Mouse (Mus musculus) telencephalon, adult 2 months (tissue): ENCODE results near the gene Snrnp70.

Experiments
- DNase-seq: peaks from one replicate; pipeline ENCODE4 v3.0.0-alpha.2; 2011; ENCODE audit warnings: low read depth, low spot score

Snrnp70 gene

DNA sequence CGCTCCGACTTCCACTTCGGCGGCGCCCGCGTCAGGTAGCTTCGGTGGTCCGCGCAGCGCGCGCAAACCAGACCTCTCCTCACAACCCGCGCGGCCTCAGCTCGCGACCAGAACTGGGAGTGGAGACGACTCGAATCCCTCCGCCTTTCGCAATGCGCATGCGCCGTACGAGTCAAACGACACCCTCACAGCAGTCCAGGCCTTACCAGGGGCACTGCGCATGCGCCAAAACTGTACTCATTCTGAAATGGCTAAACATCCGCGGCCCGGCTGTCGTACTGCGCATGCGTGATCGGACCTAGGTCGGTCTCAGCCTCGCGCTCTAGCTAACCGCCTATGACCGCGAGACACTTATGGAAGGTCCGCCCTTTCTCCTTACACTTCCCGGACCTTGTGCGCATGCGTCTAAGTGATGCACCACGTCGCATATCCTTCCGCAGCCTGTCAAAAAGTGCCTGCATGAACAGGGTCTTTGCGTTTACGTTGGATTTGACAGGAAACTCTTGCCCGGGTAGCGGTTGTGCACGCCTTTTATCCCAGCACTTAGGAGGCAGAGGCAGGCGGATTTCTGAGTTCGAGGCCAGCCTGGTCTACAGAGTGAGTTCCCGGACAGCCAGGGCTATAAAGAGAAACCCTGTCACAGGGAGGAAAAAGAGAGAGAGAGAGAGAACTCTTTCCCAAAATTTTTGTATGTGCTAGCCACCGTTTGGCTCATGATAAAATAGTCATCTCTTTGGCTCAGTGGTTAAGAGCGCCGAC, at the start of gene Snrnp70:
Gene Snrnp70, minus strand, starts transcription at position 165 of the 759 bp plus-strand sequence.
- DNase-seq: peak; percentile 100

DNA sequence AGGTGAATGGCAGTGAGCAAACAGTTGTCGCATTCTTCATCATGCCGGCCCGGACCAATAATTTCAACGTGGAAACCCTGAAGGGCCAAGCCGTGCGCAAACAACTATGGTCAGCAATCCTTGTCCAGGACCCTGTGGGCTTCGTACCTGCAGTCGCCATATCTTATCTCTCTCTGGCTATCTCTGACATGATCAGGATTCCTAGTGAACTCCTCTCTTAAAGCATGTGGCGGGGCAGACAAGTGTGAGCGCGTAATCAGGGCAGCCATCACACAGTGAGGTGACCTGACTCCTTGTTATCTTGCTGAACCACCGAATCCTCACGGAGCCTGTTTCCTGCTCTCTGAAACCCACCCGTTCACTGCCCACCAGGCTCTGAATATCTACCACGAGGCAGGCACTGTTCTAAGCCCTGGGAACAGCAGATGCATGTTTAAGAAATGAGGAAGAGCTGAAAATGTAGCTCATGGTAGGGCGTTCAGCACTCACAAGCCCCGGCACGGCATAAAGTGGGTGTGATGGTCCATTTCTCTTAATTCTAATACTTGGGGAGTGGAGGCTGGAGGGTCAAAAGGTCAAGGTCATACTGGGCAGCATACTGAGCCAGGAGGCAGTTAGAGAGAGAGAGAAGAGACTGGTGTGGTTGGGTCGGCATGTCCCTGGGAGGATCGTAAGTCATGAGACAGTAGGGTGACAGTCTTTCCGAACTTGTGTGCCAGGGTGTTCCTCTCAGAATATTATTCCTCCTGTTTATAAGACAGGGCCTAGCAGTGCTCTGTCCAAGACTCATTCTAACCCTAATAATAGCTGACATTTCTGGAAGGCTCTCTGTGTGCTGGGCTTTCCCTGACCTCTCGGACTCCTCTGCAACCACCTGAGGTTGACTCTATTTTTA, 48.2 kb upstream of the Snrnp70 start:
- DNase-seq: no peak

GRCm38 (mm10) chr7:45437521-45438276, 42.2 kb upstream of the Snrnp70 start, which contains the start of gene Ruvbl2:
TSS of gene Ruvbl2 (minus strand) at chr7:45438096.
- no peak for DNase-seq

DNA sequence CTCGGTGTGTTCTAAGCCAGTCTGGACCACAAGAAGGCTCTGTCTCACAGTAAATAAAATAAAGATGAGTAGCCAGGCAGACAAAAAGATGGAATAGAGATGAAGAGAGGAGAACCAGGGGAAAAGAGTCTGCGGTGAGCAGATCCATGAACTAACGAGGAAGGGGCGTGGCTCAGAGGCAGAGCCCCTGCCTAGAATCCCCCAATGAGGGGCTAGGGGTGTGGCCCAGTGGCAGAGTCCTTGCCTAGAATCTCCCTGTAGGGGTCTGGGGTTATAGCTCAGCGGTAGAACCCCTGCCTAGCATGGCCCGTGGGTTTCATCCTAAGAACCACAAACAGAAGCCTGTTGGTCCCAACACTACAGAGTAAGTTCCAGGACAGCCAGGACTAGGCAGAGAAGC, 41.5 kb upstream of the Snrnp70 start:
- no peak for DNase-seq

DNA sequence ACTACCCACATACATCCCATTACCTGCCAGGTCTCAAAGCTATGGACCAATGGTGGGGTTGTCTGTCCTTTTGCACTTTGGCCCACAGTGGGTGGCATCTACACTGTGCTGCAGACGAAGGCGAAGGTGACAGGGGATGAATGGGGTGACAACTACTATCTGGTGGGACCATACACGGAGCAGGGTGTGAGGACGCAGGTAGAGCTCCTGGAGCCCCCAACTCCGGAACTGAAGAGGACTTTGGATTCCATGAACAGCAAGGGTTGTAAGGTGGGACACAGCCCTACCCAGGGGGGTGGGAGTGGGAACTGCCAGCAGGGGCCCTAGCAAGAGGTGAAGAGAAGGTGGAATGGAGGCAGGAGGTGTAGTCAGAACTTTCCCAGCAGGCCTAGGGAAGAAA, 40.9 kb upstream of the Snrnp70 start:
- no peak for DNase-seq

DNA sequence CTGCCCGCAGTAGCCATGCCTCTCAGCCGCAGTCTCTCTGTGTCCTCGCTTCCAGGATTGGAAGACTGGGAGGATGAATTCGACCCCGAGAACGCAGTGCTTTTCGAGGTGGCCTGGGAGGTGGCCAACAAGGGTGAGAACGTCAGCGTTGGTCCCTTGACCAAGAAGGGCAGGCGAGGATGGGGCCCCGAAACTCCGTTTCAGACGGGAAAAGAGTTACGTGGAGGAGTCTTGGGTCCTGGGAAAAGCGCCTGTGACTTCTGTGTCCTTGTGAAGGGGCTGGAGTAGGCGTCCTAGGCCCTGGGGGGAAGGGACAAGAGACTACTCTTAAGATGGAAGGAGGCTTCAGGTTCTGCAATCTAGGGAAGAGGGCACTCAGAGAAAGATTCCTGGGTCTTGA, 39.5 kb upstream of the Snrnp70 start:
- DNase-seq: no peak

DNA sequence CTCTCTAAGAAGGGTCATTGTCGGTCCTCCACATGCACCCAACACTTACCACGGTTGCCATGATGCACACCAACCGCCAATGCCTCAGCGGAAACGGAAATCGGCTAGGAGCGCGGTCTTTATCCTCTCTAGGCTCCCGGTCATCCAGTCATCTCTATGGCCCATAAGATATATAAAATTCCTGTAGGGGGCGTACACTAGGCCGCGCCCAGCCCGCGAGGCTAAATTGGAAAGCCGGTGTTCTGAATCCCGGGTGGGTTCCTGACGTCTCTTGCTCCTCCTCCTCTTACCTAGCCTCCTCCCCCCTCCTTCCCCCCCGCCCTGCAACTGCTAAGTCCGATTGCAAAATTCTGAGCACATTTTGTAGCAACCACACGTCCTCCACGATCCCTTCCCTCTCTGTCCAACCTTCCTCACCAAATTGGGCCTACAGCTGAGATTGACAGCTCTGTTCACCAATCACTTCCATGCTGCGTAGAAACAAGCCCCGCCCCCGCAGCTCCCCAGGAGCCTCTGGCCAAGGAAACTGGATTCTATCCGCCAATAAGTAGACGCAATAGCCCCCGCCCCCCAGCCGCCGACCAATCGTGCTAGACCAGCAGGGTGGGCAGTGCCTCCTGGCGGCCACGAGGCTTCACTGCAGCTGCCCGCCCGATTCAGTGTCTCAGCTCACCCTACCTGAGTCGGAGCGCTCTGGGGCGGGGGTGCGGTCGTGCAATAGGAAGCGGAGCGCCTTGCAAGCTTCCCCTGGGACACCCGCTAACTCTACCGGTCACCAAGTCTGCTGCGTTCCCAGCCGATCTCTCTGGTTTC, 38.9 kb upstream of the Snrnp70 start, which contains the start of gene Gys1:
Gene Gys1, plus strand, starts transcription at position 642 of the 813 bp plus-strand sequence.
- DNase-seq: peak; percentile 100

DNA sequence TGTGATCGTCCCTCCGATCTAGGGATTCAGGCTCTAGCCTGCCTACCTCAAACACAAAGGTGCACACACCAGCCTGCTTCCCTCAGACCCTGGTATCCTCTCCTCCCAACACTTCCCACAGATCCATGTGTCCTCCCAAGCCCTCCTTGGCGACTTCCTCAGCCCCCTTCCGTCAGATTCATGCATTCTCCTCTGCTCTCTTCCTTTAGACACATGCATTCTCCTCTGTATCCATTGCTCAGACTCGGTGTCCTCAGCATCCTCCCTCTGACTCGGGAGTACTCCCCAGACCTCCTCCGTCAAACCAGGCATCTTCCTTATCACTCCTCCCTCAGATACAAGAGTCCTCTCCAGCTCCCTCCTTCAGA, 38.3 kb upstream of the Snrnp70 start:
- DNase-seq: no peak

DNA sequence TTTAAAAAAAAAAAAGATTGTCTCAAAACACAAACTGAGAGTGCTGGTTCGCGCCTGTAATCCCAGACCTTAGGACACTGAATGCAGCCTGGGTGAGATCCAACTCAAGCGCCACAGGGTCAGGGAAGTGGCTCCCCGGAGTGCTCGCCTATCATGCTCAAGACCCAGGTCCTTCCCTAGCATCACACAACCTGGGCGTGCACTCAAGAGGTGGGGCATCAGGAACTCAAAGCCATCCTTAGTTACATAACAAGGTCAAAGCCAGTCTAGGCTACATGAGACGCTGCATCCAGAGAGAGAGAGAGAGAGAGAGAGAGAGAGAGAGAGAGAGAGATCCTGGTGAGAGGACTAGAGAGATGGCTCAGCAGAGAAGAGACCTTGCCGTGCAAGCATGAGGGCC, 31.0 kb upstream of the Snrnp70 start:
- no peak for DNase-seq

- no peak for DNase-seq
Observed at GRCm38 (mm10) chr7:45421194-45421593, 25.7 kb upstream of the Snrnp70 start.

GRCm38 (mm10) chr7:45420615-45420919, 25.0 kb upstream of the Snrnp70 start, which contains the start of gene Lhb:
TSS of gene Lhb (plus strand) at chr7:45420820.
- DNase-seq: no peak

DNA sequence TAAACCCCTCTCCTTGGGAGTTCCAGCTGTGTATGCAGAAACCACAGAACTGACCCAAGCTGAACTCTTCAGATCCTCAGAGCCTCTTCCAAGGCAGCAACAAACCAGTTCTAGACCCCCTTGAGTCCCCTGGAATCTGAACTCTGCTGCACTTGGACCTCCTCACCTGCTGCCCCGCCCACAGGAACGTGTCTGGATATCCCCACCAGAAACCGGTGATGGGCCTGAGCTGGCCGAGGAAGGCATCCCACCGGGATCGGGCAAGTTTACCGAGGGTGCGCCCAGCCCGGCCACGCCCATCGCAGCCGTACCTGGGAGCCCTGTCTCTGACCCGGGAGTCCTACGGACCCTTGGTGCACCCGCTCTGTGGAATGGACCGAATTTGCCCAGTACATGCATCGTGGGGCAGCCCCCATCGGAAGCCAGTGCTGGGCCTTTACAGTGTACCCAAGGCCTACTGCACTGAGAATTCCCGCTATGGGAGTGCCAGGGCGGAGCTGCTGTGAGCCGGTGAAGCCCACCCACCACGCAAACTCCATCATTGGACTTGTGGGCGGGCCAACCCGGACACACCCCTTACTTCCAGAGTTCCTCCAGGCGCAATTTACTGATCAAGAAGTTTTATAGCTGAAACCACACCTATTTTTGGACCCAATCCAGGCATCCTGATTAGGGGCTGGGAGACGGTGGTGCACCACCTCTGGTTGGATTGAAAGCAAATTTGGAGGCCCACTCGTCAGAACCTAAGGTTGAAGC, 24.5 kb upstream of the Snrnp70 start:
- no peak for DNase-seq

GRCm38 (mm10) chr7:45417962-45418492, 22.5 kb upstream of the Snrnp70 start:
- no peak for DNase-seq

DNA sequence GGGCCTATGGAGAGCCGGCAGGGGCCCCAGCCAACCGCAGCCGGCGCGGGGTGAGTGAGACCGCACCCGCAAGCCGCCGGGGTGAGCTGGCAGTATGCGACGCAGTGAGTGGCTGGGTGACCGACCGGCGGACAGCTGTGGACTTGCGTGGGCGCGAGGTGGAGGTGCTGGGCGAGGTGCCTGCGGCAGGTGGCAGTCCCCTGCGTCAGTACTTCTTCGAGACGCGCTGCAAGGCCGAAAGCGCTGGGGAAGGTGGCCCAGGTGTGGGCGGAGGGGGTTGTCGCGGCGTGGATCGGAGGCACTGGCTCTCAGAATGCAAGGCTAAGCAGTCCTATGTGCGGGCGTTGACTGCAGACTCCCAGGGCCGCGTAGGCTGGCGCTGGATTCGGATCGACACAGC, 20.1 kb upstream of the Snrnp70 start:
- no peak for DNase-seq

DNA sequence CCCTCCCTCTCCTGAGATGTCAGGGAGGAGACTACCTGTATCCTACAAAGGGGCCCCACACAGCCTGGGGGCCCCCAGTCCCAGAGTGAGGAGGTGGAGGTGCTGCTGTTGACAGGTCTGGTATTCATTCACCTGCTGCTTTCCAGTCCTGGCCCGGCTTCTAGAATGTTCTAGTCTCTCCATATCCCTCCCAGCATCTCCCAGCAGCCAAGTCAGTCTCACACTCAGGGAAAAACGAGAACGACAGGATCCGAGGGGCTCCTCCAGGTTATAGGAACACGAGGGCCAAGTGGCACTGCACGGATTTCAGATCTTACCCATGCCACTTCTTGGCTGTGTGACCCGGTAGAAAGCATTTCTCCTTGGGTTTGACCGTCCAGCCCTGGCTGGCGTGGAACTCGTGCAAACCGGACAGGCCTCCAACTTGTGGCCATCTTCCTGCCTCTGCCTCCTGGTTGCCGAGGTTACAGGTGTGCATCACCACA, 19.2 kb upstream of the Snrnp70 start:
- no peak for DNase-seq

GRCm38 (mm10) chr7:45413864-45414739, 18.6 kb upstream of the Snrnp70 start:
- DNase-seq: no peak

DNA sequence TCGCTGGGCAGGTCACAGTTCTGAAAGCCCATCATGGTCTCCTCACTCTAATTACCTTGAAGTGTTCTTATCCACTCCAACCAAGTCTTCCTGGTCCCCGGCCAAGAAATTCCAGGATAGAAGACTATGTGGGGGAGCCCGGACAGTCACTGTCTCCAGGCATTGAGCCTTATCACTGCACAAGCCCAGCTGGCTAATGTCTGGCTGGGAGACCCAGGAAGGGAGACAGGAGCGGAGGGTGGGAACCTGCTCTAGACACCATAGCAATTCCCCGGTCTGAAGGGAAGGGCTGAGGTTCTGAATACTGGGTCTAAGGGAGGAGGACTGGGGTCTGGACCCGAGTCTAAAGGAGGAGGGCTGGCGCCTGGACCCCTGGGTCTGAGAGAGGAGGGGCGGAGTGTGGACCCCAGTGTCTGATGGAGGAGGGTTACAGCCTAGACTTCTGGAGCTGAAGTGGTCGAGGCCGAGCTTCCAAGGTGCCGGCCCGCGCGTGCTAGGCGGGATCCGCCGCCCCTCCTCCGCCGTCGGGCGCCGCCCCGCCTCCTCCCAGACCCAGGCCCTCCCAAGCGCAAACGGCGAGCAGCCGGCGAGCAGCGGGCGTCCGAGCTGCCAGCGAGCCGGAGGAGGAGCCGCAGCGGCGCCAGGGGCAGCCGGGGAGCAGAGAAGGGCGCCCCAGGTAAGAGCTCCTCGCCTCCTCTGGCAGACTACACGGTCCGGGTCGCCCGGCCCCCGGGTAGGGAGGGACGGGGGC, 17.7 kb upstream of the Snrnp70 start, which contains the start of gene Ntf5:
Gene Ntf5, plus strand, starts transcription at position 583 of the 751 bp plus-strand sequence.
- no peak for DNase-seq

GRCm38 (mm10) chr7:45412421-45412820, 16.9 kb upstream of the Snrnp70 start:
- no peak for DNase-seq
